Mouse (Mus musculus): ENCODE results near the gene Vps8. TPM values are rescaled to one million over a fixed set of nuclear protein-coding genes. Genes with fewer than 3 reads are reported as not detected.

Gene Vps8
- polyA plus RNA-seq, 1 experiment from 2014 or later = 14.5 TPM

DNA sequence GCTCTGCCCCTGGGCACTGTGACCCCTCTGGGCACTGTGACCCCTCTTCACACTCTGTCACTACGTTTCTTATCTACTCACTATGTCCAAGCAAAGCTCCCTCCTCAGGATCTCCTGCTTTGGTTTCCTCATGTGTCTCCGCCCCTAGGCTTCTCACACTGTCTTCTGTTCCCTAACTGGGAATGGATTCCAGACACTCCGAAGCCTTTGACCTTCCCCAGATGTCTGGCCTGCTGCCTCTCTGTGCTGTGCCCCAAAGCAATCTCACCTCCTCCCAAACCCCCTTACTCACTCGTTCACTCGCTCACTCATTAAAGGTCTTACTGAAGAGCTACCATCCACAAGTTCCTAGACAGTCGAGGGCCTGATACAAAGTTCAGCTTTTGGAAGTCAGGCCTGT lies 16.8 kb upstream of the Vps8 start:
- H3K27me3 ChIP-seq = no peaks in the 10 kb centered on the region
- no peaks in the 10 kb centered on the region for H3K36me3 ChIP-seq
- no peaks in the 10 kb centered on the region for H3K9me3 ChIP-seq
- no peak overlapping the region for H3K9ac ChIP-seq
- H3K4me1 ChIP-seq = peaks cover 15% of the 10 kb centered on the region; the same call in 1 of the 2 replicates
- H3K4me2 ChIP-seq = no peak overlapping the region
- H3K4me3 ChIP-seq = no peak overlapping the region
- no peak overlapping the region for H3K27ac ChIP-seq
- 38% methylated on average over 6 of the region's 6 CpGs for WGBS
- ATAC-seq (ENCODE audit: insufficient number of reproducible peaks, low FRiP score, low TSS enrichment, low read depth) = no peak

DNA sequence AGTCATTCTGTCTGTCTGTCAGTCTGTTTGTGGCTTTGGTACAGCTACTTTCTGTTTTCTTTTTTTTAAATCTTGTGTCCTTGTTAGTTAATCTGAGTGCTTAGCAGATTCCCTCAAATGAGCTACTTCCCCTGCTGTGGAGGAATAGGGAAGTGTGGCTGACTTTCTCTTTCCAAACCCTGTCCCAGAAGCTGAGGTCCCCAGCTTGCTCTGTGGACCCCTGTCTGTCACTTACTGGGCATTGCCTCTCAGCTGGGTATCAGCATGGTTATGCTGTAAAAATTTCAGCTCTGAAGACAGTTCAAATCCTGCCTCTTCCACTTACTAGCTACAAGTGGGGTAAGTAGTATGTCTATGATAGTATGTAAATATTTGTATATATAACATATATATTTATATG lies 11.1 kb upstream of the Vps8 start:
- Histone ChIP-seq H3K4me1 (no peaks in the 10 kb centered on the region), H3K27me3 (no peaks in the 10 kb centered on the region), H3K4me3 (no peak overlapping the region), H3K36me3 (no peaks in the 10 kb centered on the region), H3K9ac (no peak overlapping the region), H3K4me2 (no peak overlapping the region), H3K27ac (no peak overlapping the region), H3K9me3 (no peaks in the 10 kb centered on the region)
- no peak for ATAC-seq (ENCODE audit: insufficient number of reproducible peaks, low FRiP score, low TSS enrichment, low read depth)

GRCm38 (mm10) chr16:21412593-21413047 lies 10.3 kb upstream of the Vps8 start:
- no peaks in the 10 kb centered on the region for H3K36me3 ChIP-seq
- ATAC-seq (ENCODE audit: insufficient number of reproducible peaks, low FRiP score, low TSS enrichment, low read depth) = no peak
- no peaks in the 10 kb centered on the region for H3K4me1 ChIP-seq
- no peak overlapping the region for H3K4me2 ChIP-seq
- no peak overlapping the region for H3K27ac ChIP-seq
- H3K9ac ChIP-seq = no peak overlapping the region
- no peaks in the 10 kb centered on the region for H3K27me3 ChIP-seq
- no peak overlapping the region for H3K4me3 ChIP-seq
- WGBS = 16% methylated on average over 8 of the region's 8 CpGs
- H3K9me3 ChIP-seq = no peaks in the 10 kb centered on the region

DNA sequence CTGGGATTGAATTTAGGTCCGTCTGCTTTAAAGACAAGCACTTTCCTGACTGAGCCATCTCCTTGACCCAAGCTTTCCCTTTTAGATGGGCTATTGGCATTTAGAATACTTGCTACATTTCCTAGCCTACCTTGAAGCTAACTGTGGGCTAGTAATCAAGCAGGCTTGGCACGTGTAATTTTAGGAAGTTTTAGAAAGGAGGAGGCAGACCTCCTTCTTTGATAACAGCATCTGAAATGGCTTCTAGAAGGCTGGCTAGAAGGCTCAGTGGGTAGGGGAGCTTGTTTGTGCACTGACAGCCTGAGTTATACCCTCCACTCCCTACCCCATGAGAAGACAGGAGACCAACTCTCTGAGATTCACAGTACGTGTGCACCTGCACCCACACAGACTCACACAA lies 9.1 kb upstream of the Vps8 start:
- WGBS = 75% methylated on average over 3 of the region's 3 CpGs
- no peak overlapping the region for H3K4me2 ChIP-seq

GRCm38 (mm10) chr16:21415128-21415527 lies 7.8 kb upstream of the Vps8 start:
- H3K4me2 ChIP-seq = no peak overlapping the region
- no peaks in the 10 kb centered on the region for H3K9me3 ChIP-seq
- H3K27me3 ChIP-seq = no peaks in the 10 kb centered on the region
- WGBS = 96% methylated on average over 8 of the region's 8 CpGs
- ATAC-seq (ENCODE audit: insufficient number of reproducible peaks, low FRiP score, low TSS enrichment, low read depth) = no peak
- H3K4me3 ChIP-seq = no peak overlapping the region
- no peaks in the 10 kb centered on the region for H3K4me1 ChIP-seq
- no peak overlapping the region for H3K27ac ChIP-seq
- no peak overlapping the region for H3K9ac ChIP-seq
- no peaks in the 10 kb centered on the region for H3K36me3 ChIP-seq

More for the DNA sequence above, 9.1 kb upstream of the Vps8 start:
- Histone ChIP-seq H3K27me3 (no peaks in the 10 kb centered on the region), H3K9ac (no peak overlapping the region), H3K36me3 (no peaks in the 10 kb centered on the region), H3K4me1 (no peaks in the 10 kb centered on the region), H3K27ac (no peak overlapping the region), H3K4me3 (no peak overlapping the region), H3K9me3 (no peaks in the 10 kb centered on the region)
- no peak for ATAC-seq (ENCODE audit: insufficient number of reproducible peaks, low FRiP score, low TSS enrichment, low read depth)

GRCm38 (mm10) chr16:21418012-21418411 lies 4.9 kb upstream of the Vps8 start:
- Histone ChIP-seq H3K27ac (no peak overlapping the region), H3K4me3 (no peak overlapping the region), H3K36me3 (no peaks in the 10 kb centered on the region), H3K9ac (no peak overlapping the region), H3K4me1 (peaks cover 3% of the 10 kb centered on the region; the same call in 1 of the 2 replicates), H3K27me3 (no peaks in the 10 kb centered on the region), H3K4me2 (no peak overlapping the region), H3K9me3 (no peaks in the 10 kb centered on the region)
- no peak for ATAC-seq (ENCODE audit: insufficient number of reproducible peaks, low FRiP score, low TSS enrichment, low read depth)
- WGBS = 51% methylated on average over 5 of the region's 5 CpGs

DNA sequence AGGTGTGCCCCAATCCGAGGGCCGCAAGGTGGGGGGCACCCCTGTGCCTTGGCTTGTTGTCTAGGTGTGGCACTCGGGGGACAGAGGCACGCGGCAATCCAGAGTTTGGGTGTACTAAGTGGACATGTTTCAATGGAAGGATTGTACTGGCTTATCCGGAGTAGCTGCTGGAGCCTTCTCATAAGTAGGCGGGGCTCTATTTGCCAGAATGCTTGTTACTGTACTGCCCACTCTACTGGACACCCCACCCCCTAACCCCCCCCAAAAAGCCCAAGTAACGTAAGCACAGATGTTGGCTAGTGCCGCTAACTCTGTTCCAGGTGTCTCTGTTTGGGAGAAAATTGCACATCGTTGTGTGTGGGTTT lies 610 bp downstream of the Vps8 start:
- 1% methylated on average over 10 of the region's 10 CpGs for WGBS

DNA sequence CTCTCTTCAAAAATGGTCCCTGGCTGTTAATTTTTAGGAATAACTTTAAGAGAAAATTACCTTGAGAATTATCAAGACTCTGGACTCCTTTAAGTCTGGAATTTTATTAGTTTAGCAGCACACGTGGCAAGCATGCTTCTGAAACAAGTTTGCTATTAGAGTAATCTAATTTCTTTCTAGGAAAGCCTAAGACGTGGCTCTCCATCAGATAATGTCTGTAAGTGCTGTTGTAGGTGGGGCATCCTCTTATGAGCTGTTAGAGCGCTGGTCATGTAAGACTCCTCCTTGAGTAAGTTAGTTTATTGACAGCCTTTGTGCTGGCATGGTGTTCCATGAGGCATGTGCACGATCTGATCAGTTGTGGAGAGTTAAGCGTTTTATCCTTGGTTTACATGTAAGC lies 5.2 kb downstream of the Vps8 start:
- no peak for ATAC-seq (ENCODE audit: insufficient number of reproducible peaks, low FRiP score, low TSS enrichment, low read depth)
- Histone ChIP-seq H3K4me1 (no peaks in the 10 kb centered on the region), H3K9ac (no peak overlapping the region), H3K9me3 (no peaks in the 10 kb centered on the region), H3K27me3 (no peaks in the 10 kb centered on the region), H3K4me2 (no peak overlapping the region), H3K27ac (no peak overlapping the region), H3K36me3 (no peaks in the 10 kb centered on the region), H3K4me3 (no peak overlapping the region)
- WGBS = 44% methylated on average over 5 of the region's 5 CpGs

More for the DNA sequence above, 610 bp downstream of the Vps8 start:
- no peaks in the 10 kb centered on the region for H3K27me3 ChIP-seq
- peak; percentile 81 for ATAC-seq (ENCODE audit: insufficient number of reproducible peaks, low FRiP score, low TSS enrichment, low read depth)
- H3K36me3 ChIP-seq = no peaks in the 10 kb centered on the region
- peak overlapping the region; percentile 74 for H3K4me2 ChIP-seq
- H3K9me3 ChIP-seq = no peaks in the 10 kb centered on the region
- H3K4me1 ChIP-seq = peaks cover 3% of the 10 kb centered on the region; the same call in 1 of the 2 replicates
- H3K27ac ChIP-seq = peak overlapping the region; percentile 95
- H3K9ac ChIP-seq = peak overlapping the region; percentile 83
- peak overlapping the region; percentile 83 for H3K4me3 ChIP-seq

DNA sequence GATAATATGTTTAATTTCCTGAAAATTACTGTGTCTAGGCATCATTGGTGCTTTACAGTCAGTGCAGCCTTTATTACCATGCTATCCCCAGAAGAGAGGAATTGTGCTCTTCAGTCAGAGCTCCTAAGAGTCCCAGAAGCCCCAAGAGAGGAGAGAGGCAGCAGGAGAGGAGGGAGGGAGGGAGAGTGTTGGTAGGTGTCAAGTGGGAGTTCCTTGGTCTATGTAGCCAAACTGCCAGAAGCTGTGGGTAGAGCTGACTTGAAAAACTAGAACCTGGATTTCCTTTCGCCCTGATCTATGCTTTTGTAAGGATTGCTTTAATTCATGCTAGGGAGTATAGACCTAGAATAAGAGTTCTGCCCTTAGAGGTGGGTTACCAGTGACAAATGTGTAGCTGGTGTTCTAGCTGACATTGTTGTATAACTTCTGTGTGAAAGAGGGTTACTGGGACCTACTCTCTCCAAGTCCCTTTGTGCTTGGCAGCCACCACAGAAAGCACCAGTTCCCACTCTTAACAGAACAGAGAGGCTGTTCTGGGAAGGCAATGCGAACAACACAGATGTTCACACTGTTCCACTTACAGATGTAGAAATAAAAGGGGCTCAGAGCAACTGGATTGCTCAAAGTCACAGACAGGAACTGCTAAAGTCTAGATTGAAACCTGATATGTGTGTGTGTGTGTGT lies 7.6 kb downstream of the Vps8 start:
- H3K4me1 ChIP-seq = 0 out of 2 replicates have a peak, but pooled peaks cover 2% of the 10 kb centered on the region
- 70% methylated on average over 2 of the region's 2 CpGs for WGBS
- no peaks in the 10 kb centered on the region for H3K27me3 ChIP-seq

DNA sequence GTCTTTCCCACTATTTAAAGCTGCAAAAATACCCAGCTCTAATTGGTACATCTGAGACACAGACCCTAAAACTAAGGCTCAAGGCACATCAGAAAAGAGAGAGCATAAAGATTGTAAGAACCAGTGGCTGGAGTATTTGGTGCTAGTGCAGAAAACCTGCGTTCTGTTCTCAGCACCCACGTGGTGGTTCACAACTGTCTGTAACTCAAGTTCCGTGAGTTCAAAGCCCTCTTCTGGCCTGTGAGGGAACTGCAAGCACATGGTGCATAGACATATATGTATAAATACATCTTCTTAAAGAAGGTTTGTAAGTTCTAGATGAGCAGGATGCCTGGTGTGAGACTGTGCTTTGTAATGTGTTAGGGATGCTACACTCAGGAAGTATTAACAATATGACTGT lies 8.7 kb downstream of the Vps8 start:
- Histone ChIP-seq H3K36me3 (no peaks in the 10 kb centered on the region), H3K9ac (no peak overlapping the region), H3K4me3 (no peak overlapping the region), H3K4me1 (0 out of 2 replicates have a peak, but pooled peaks cover 2% of the 10 kb centered on the region), H3K9me3 (no peaks in the 10 kb centered on the region), H3K27ac (no peak overlapping the region), H3K4me2 (no peak overlapping the region), H3K27me3 (no peaks in the 10 kb centered on the region)
- 81% methylated on average over 3 of the region's 3 CpGs for WGBS
- ATAC-seq (ENCODE audit: insufficient number of reproducible peaks, low FRiP score, low TSS enrichment, low read depth) = no peak

More for the DNA sequence above, 7.6 kb downstream of the Vps8 start:
- no peak for ATAC-seq (ENCODE audit: insufficient number of reproducible peaks, low FRiP score, low TSS enrichment, low read depth)
- Histone ChIP-seq H3K27ac (0 out of 2 replicates have a peak overlapping the region, but pooled peaks have one; percentile 11), H3K4me3 (no peak overlapping the region), H3K9ac (no peak overlapping the region), H3K36me3 (no peaks in the 10 kb centered on the region), H3K9me3 (no peaks in the 10 kb centered on the region), H3K4me2 (no peak overlapping the region)

DNA sequence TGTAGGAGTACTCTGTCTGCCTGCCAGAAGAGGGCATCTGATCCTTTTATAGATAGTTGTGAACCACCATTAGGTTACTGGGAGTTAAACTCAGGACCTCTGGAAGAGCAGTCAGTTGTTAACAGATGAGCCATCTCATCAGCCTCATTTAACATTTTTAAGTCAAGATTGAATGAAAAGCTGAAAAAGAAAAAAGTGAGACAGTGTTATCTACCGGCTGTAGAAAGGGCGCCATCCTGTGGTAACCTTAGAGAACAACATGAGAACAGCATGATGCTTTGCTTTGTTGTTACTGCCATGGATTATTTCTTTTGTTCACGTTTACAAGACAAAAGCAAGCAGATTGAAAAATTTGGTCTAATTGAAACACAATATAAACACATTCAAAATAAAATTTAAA lies 10.6 kb downstream of the Vps8 start:
- no peak overlapping the region for H3K27ac ChIP-seq
- ATAC-seq (ENCODE audit: insufficient number of reproducible peaks, low FRiP score, low TSS enrichment, low read depth) = no peak
- no peak overlapping the region for H3K4me3 ChIP-seq
- H3K9me3 ChIP-seq = no peaks in the 10 kb centered on the region
- 0 out of 2 replicates have a peak, but pooled peaks cover 2% of the 10 kb centered on the region for H3K4me1 ChIP-seq
- no peak overlapping the region for H3K9ac ChIP-seq
- no peak overlapping the region for H3K4me2 ChIP-seq
- H3K27me3 ChIP-seq = no peaks in the 10 kb centered on the region
- H3K36me3 ChIP-seq = peaks cover 4% of the 10 kb centered on the region; the same call in 1 of the 2 replicates
- WGBS = 51% methylated on average over 3 of the region's 3 CpGs

DNA sequence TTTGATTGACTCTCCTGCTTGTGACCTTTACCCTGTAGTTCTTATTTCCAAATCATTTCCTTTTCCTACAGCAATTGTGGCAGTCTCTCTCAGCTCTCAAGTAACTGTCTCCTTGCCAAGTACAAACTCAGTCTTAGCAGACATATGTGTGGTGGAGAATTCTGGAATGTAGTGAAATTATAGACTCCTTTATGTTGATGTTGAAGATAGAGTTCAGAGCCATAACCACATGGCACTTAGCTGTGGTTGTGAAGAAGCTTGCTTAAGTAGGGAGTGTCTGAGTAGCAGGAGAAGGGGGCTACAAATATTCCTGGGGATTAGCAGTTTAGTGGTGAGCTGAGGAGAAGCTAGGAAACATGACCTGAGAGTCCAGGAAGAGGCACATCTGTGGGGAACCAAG lies 18.1 kb downstream of the Vps8 start:
- no peaks in the 10 kb centered on the region for H3K9me3 ChIP-seq
- H3K4me2 ChIP-seq = no peak overlapping the region
- no peaks in the 10 kb centered on the region for H3K27me3 ChIP-seq
- peak; percentile 35; the same call in 1 of the 2 replicates for ATAC-seq (ENCODE audit: insufficient number of reproducible peaks, low FRiP score, low TSS enrichment, low read depth)
- peaks cover 19% of the 10 kb centered on the region for H3K4me1 ChIP-seq
- H3K27ac ChIP-seq = peak overlapping the region; percentile 2; the same call in 1 of the 2 replicates
- H3K9ac ChIP-seq = no peak overlapping the region
- no peak overlapping the region for H3K4me3 ChIP-seq
- peaks cover 13% of the 10 kb centered on the region for H3K36me3 ChIP-seq
